Mouse (Mus musculus): ENCODE results near the gene Nucks1.
"Not testable (repeated sequence)": the region's sequence is repeated elsewhere in the genome, so short reads cannot be mapped to it uniquely, and the experiment has no call there.

Gene Nucks1

GRCm38 (mm10) chr1:131910001-131910648 lies at the start of gene Nucks1:
TSS of gene Nucks1 (plus strand) at chr1:131910534.
- peak; percentile 97 for DNase-seq (ENCODE audit: low spot score)

- no peak for DNase-seq (ENCODE audit: low spot score)
These were observed 48.5 kb upstream of the Nucks1 start for GRCm38 (mm10) chr1:131861811-131862210.

DNA sequence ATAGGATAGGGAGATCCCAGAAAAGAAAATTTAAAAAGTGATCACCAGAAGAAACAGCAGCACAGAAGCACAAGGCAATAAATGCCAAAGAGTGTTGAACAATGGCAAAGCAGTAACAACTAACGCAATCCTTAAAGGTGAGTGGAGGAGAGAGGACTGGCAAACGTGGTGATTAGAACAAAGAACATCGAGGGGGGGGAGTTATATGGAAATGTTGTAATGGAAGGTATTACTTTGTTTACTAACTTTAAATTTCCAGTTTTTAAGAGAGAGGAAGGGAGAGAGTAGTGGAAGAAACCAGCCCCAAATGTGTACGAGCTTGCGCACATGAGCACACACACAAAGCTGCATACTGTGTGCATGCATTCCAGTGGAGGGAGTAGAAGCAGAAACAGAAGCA lies 44.7 kb upstream of the Nucks1 start:
- DNase-seq (ENCODE audit: low spot score) = no peak

GRCm38 (mm10) chr1:131866304-131866999 lies 43.9 kb upstream of the Nucks1 start:
- no peak for DNase-seq (ENCODE audit: low spot score)

- DNase-seq (ENCODE audit: low spot score) = peak; percentile 77
These were observed 43.0 kb upstream of the Nucks1 start, which contains the start of gene Rab29 for GRCm38 (mm10) chr1:131867093-131867945. TSS of gene Rab29 (plus strand) at chr1:131867224.

DNA sequence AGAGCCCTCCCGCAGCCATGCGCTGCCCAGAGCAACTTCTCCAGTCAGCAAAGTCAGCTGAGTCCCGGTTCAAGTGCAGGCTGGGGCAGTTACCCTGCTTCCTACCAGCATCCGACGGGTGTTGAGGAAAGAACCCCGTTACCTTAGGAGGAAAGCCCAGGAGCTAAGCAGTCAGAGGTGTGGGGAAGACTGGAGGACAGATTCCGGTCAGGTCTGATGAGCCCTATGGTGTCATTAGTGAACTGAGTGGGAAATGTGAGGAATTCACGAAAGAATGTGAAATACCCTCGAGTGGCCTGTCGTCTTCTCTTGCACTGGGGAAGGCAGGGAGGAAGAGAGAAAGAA lies 42.4 kb upstream of the Nucks1 start:
- DNase-seq (ENCODE audit: low spot score) = no peak

GRCm38 (mm10) chr1:131869561-131869960 lies 40.8 kb upstream of the Nucks1 start:
- DNase-seq (ENCODE audit: low spot score) = no peak

GRCm38 (mm10) chr1:131872856-131873255 lies 37.5 kb upstream of the Nucks1 start:
- DNase-seq (ENCODE audit: low spot score) = no peak

DNA sequence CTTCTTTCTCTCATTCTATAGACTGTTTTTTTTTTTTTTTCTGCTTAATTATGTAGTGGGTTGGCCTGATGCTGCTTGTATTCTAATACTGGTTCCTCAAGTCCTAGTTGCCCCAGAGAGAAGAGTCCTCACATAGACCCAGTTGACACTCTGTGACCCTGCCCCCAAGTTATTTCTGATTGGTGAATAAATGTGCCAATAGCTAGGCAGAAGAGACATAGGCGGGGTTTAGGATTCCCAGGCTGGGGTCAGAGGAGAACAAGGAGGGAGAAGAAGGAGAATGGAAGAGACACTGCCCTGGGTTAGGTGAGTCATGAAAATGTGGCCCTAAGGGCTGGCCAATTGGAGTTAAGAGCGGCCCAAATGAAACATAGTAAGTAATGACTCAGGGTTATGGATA lies 30.5 kb upstream of the Nucks1 start:
- no peak for DNase-seq (ENCODE audit: low spot score)

GRCm38 (mm10) chr1:131882787-131883186 lies 27.5 kb upstream of the Nucks1 start:
- no peak for DNase-seq (ENCODE audit: low spot score)

DNA sequence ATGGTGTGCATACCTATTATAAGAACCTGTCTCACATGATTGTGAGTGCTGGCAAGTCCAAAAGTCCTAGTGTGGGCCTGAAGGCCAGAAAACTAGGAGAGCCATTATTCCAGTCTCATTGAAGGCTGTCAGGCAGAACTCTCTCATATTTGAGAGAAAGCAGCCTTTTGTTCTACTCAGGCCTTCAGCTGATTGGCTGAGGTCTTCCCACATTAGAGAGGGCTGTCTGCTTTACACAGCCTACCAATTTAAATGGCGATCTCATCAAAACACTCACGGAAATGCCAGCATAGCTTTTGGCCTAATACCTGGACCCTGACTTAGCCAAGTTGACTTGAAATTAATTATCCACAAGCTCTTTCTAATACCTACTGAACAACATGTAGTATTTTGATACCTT lies 24.2 kb upstream of the Nucks1 start:
- no peak for DNase-seq (ENCODE audit: low spot score)

DNA sequence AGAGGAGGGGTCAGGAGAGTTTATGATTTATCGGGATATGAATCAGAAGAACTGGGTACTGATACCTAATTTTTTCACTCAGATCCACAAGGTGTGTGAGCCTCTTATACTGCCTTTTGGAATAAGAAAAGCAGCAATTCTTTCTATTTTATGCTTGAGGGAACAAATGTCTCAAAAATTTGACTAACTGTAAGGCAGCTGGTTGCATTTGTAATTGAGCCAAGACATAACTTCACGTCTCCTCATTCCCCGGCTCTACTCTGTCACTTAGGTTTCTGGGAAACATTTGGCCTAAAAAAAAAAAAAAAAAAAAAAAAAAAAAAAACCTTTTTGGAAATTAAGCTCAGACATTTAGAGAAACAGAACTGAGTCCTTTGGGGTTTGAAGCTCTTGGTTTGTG lies 23.7 kb upstream of the Nucks1 start:
- DNase-seq (ENCODE audit: low spot score) = no peak

DNA sequence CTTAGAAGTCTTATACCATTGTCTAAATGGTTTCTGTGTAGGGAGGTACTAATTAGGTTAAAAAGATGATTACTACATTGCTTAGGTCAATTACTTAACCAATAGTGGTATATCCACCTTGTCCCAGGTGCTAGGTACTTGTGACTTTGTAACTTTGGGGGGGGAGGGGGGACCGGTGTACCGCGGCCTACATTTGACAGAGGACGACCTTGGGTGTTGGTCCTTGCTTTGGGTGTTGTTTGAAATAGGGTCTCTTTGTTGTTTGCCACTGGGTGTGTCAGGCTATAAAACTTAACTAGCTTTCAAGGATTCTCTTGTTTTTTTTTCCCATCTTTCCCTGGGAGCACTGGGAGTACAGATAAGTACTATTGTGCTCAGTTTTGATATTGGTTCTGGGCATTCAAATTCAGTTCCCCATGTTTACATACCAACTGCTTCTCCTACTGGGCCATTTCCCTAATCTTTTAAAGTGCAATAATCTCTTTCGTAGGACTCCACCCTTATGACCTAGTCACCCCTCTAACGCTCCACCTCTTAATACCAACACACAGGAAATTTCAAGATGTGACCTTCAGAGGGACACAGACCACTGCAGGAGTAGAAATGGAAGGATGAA lies 20.2 kb upstream of the Nucks1 start:
- DNase-seq (ENCODE audit: low spot score) = no peak

DNA sequence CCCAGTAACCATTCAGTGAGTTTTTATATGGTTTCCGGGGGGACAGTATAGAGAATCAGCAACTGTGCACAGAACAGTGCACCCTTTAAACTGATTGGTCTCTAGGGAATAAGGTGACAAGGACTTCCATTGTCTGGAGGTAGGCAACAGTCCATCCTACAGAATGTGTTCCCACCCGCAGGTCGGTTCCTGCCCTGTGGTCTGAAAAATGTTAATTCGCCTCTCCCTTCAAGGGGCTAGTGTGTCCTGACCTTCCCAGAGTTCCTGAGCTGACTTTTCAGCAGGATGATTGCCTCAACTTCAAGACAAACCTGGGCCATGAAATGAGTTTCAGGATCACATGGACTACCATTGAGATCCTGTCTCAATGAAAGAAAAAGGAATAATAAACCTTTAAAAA lies 18.9 kb upstream of the Nucks1 start:
- no peak for DNase-seq (ENCODE audit: low spot score)

- DNase-seq (ENCODE audit: low spot score) = no peak
These were observed 7.7 kb upstream of the Nucks1 start for GRCm38 (mm10) chr1:131902679-131903078.

GRCm38 (mm10) chr1:131903251-131903650 lies 7.1 kb upstream of the Nucks1 start:
- DNase-seq (ENCODE audit: low spot score) = no peak

GRCm38 (mm10) chr1:131905497-131905896 lies 4.8 kb upstream of the Nucks1 start:
- no peak for DNase-seq (ENCODE audit: low spot score)

GRCm38 (mm10) chr1:131908456-131908855 lies 1.9 kb upstream of the Nucks1 start:
- no peak for DNase-seq (ENCODE audit: low spot score)

- DNase-seq (ENCODE audit: low spot score) = not testable (repeated sequence)
These were observed 1.1 kb upstream of the Nucks1 start for GRCm38 (mm10) chr1:131909236-131909635.

DNA sequence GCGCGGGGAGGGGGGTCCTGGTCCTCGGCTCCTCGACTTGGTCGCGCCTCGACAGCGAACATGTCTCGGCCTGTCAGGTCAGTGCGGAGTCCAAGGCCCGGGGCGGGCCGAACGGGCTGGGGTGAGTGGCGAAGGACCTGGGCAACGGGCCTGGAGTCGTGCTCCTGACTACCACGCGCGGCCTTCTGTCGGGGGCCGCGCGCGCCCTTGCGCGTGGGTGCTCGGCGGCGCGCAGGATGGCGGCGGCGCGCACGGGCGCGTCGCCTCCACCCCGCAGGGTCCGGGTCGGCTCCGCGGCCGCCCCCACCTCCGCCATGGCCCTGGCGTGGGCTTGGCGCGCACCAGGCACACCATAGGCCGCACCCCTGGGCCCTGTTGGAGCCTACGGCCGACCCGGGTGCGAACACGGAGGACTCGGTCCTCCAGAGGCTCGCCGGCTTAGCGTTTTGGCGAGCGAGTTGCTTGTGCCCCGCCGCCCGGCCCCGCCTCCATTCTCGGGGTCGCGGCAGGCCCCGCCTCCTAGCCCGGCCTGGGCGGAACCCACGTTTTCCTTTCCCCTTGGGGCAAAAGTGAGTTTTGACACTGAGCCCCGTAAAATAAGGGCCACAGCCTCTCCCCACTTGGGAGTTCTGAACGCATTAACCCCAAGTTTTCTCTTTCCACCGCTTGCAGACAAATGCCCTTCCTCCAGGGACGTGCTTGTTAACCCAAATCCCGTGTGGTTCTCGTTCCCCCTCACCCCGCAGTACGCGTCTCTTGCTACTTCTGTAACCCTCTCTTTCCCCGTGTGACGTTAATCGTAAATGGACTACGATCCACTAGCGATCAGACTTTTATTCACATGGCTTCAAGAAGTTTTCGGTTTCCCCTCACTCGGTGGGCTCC lies 582 bp downstream of the Nucks1 start:
- DNase-seq (ENCODE audit: low spot score) = peak; percentile 17

DNA sequence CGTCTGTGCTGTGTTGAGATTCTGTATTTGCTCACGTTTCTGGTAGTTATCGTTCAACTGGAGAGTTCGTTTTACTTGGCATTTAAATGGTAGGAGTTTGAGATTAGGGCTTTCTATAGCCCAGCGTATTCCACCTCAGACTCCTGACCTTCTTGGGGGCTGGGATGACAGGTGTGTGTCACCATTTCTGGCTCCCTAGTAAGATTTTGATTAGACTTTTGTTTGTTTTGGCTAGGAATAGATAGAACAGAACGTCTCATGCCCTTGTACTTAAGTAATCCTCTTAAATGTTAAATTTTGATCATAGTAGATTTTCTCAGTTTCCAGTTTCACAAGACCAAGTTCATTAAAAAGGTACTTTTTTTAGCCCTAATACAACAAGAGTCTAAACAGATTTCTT lies 7.3 kb downstream of the Nucks1 start:
- DNase-seq (ENCODE audit: low spot score) = no peak

All from layer of hippocampus, adult 9-10 months (tissue).